Mouse (Mus musculus): Measurements from ENCODE around the gene Lipc.

Gene Lipc

GRCm38 (mm10) chr9:70824103-70824502, 127.9 kb downstream of the Lipc start:
- DNase-seq (ENCODE audit: low read depth, low spot score): no peak

GRCm38 (mm10) chr9:70818739-70819138, 133.3 kb downstream of the Lipc start:
- no peak for DNase-seq (ENCODE audit: low read depth, low spot score)

GRCm38 (mm10) chr9:70817396-70817795, 134.6 kb downstream of the Lipc start:
- no peak for DNase-seq (ENCODE audit: low read depth, low spot score)

GRCm38 (mm10) chr9:70816701-70817305, 135.2 kb downstream of the Lipc start:
- no peak for DNase-seq (ENCODE audit: low read depth, low spot score)

- no peak for DNase-seq (ENCODE audit: low read depth, low spot score)
Observed at GRCm38 (mm10) chr9:70812551-70812950, 139.5 kb downstream of the Lipc start.

GRCm38 (mm10) chr9:70807714-70808113, 144.3 kb downstream of the Lipc start:
- DNase-seq (ENCODE audit: low read depth, low spot score): no peak

GRCm38 (mm10) chr9:70806069-70806468, 146.0 kb downstream of the Lipc start:
- DNase-seq (ENCODE audit: low read depth, low spot score): no peak

GRCm38 (mm10) chr9:70802816-70803215, 149.2 kb downstream of the Lipc start:
- no peak for DNase-seq (ENCODE audit: low read depth, low spot score)

GRCm38 (mm10) chr9:70801761-70802160, 150.3 kb downstream of the Lipc start:
- no peak for DNase-seq (ENCODE audit: low read depth, low spot score)

GRCm38 (mm10) chr9:70800588-70801315, 151.3 kb downstream of the Lipc start:
- no peak for DNase-seq (ENCODE audit: low read depth, low spot score)

GRCm38 (mm10) chr9:70795439-70795757, 156.6 kb downstream of the Lipc start:
- DNase-seq (ENCODE audit: low read depth, low spot score): no peak

- peak; percentile 69 for DNase-seq (ENCODE audit: low read depth, low spot score)
Observed at GRCm38 (mm10) chr9:70794643-70795438, 157.2 kb downstream of the Lipc start.

GRCm38 (mm10) chr9:70790621-70791020, 161.4 kb downstream of the Lipc start:
- no peak for DNase-seq (ENCODE audit: low read depth, low spot score)

GRCm38 (mm10) chr9:70788705-70789104, 163.3 kb downstream of the Lipc start:
- no peak for DNase-seq (ENCODE audit: low read depth, low spot score)

- DNase-seq (ENCODE audit: low read depth, low spot score): no peak
Observed at GRCm38 (mm10) chr9:70782191-70782590, 169.8 kb downstream of the Lipc start.

GRCm38 (mm10) chr9:70775517-70775916, 176.5 kb downstream of the Lipc start:
- DNase-seq (ENCODE audit: low read depth, low spot score): no peak

- no peak for DNase-seq (ENCODE audit: low read depth, low spot score)
Observed at GRCm38 (mm10) chr9:70760974-70761373, 191.1 kb downstream of the Lipc start.

GRCm38 (mm10) chr9:70751504-70752222, 200.4 kb downstream of the Lipc start:
- DNase-seq (ENCODE audit: low read depth, low spot score): no peak
